Comparison of ENCODE assay signal across 14 mouse cellular contexts in the genomic region with DNA sequence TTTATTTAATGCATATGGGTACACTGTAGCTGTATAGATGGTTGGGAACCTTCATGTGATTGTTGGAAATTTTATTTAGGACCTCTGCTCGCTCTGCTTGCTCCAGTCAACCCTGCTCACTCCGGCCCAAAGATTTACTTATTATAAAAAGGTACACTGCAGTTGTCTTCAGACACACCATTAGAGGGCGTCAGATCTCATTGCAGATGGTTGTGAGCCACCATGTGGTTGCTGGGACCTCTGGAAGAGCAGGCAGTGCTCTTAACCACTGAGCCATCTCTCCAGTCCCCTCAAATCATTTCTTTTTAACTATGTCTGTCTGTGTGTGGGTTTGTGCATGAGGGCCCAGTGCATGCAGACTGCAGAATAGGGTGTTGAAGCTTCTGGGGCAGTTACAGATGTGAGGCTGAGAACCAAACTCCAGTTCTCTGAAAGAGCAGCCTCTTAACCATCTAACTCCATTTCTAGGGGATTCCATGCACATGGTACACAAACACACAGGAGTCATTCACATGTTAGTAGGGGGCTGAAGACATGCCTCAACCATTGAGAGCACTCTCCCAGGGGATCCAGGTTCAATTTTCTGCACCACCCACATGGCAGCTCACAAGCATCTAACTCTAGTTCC. TPM values are rescaled to one million over a fixed set of nuclear protein-coding genes. Genes with fewer than 3 reads are reported as not detected.
DNase-seq lines count a peak whose midpoint lies in the region; ATAC-seq and TF ChIP-seq lines count a peak whose summit lies in the region.
"Had no signal": no experiment of that assay in that cellular context is flagged by ENCODE, and none has a peak within 500 bp of the region (broad histone marks: within the 10 kb centered on the region; RNA-seq: fewer than 3 reads in every experiment).

No protein-coding gene starts in this region.

- no peak overlapping the region for H3K9ac ChIP-seq in limb, embryonic 12.5 days (replicated peaks)
- H3K9ac ChIP-seq in ES-E14 (ENCODE audit: insufficient read depth, low read depth, low read length, poor library complexity, severe bottlenecking): no peak overlapping the region
- H3K9ac ChIP-seq in limb, embryonic 15.5 days: no peak overlapping the region
- no peak overlapping the region for H3K9ac ChIP-seq in hindbrain, embryonic 14.5 days
- H3K9ac ChIP-seq in forebrain, postnatal 0 days: no peak overlapping the region
- H3K9ac ChIP-seq: embryonic facial prominence, embryonic 13.5 days had no signal

- H3K9me3 ChIP-seq in limb, embryonic 12.5 days: no peaks in the 10 kb centered on the region
- H3K9me3 ChIP-seq in limb, embryonic 10.5 days (replicated peaks): no peaks in the 10 kb centered on the region
- H3K9me3 ChIP-seq in ES-E14 (ENCODE audit: control insufficient read depth, insufficient read depth, low read depth, low read length): no peaks in the 10 kb centered on the region
- no peaks in the 10 kb centered on the region for H3K9me3 ChIP-seq in limb, embryonic 15.5 days
- H3K9me3 ChIP-seq in hindbrain, embryonic 14.5 days (ENCODE audit: control insufficient read depth, low read length): no peaks in the 10 kb centered on the region
- no peaks in the 10 kb centered on the region for H3K9me3 ChIP-seq in forebrain, postnatal 0 days (ENCODE audit: low read length)
- H3K9me3 ChIP-seq: embryonic facial prominence, embryonic 13.5 days had no signal

- no peaks in the 10 kb centered on the region for H3K27me3 ChIP-seq in limb, embryonic 12.5 days
- H3K27me3 ChIP-seq in limb, embryonic 10.5 days (ENCODE audit: low read depth, poor library complexity, severe bottlenecking): no peaks in the 10 kb centered on the region
- no peaks in the 10 kb centered on the region for H3K27me3 ChIP-seq in limb, embryonic 15.5 days
- no peaks in the 10 kb centered on the region for H3K27me3 ChIP-seq in hindbrain, embryonic 14.5 days (ENCODE audit: control insufficient read depth, insufficient read depth, low read length)
- no peaks in the 10 kb centered on the region for H3K27me3 ChIP-seq in forebrain, postnatal 0 days (ENCODE audit: insufficient read depth, low read length)
- H3K27me3 ChIP-seq: embryonic facial prominence, embryonic 13.5 days had no signal

- peak; percentile 35 for DNase-seq in embryo, embryonic 10 days (ENCODE audit: low spot score)
- DNase-seq in embryo, embryonic 11 days: no peak
- DNase-seq in limb, embryonic 10.5 days (ENCODE audit: low spot score): no peak
- peak; percentile 42 for DNase-seq in ES-E14 (ENCODE audit: low read depth, low spot score)
- no peak for DNase-seq in hindbrain, embryonic 14.5 days (ENCODE audit: low spot score)
- no peak for DNase-seq in forebrain, postnatal 0 days
- DNase-seq: B cell, adult 2 months; cerebellum, adult 11-12 months; heart, postnatal 10 days; thymus, adult 2 months had no signal

- 62% methylated on average over 3 of the region's 3 CpGs for WGBS in limb, embryonic 12.5 days
- 55% methylated on average over 3 of the region's 3 CpGs for WGBS in limb, embryonic 10.5 days
- 64% methylated on average over 3 of the region's 3 CpGs for WGBS in limb, embryonic 15.5 days
- WGBS in hindbrain, embryonic 14.5 days: 68% methylated on average over 3 of the region's 3 CpGs
- WGBS in forebrain, postnatal 0 days: 53% methylated on average over 3 of the region's 3 CpGs

- ATAC-seq in limb, embryonic 12.5 days (ENCODE audit: insufficient number of reproducible peaks, insufficient read depth, low FRiP score, low TSS enrichment, low read depth): no peak
- ATAC-seq in limb, embryonic 15.5 days (ENCODE audit: insufficient number of reproducible peaks, low FRiP score, low TSS enrichment, low read depth): no peak
- ATAC-seq in hindbrain, embryonic 14.5 days (ENCODE audit: low FRiP score): no peak
- ATAC-seq in forebrain, postnatal 0 days: no peak
- ATAC-seq: forebrain, embryonic 14.5 days had no signal

- H3K36me3 ChIP-seq in limb, embryonic 12.5 days: peaks cover 22% of the 10 kb centered on the region
- H3K36me3 ChIP-seq in limb, embryonic 10.5 days: peaks cover 34% of the 10 kb centered on the region
- H3K36me3 ChIP-seq in ES-E14 (ENCODE audit: control insufficient read depth, insufficient read depth, low read length, poor library complexity, severe bottlenecking): peaks cover 23% of the 10 kb centered on the region
- peaks cover 16% of the 10 kb centered on the region; the same call in 1 of the 2 replicates for H3K36me3 ChIP-seq in limb, embryonic 15.5 days
- H3K36me3 ChIP-seq in hindbrain, embryonic 14.5 days (replicated peaks; ENCODE audit: control insufficient read depth, insufficient read depth): peaks cover 14% of the 10 kb centered on the region
- H3K36me3 ChIP-seq in forebrain, postnatal 0 days (ENCODE audit: insufficient read depth): peaks cover 5% of the 10 kb centered on the region; the same call in 1 of the 2 replicates

- no peak overlapping the region for H3K4me2 ChIP-seq in limb, embryonic 12.5 days
- H3K4me2 ChIP-seq in limb, embryonic 15.5 days: no peak overlapping the region
- no peak overlapping the region for H3K4me2 ChIP-seq in hindbrain, embryonic 14.5 days (replicated peaks)
- H3K4me2 ChIP-seq in forebrain, postnatal 0 days (ENCODE audit: low read depth): no peak overlapping the region
- H3K4me2 ChIP-seq: embryonic facial prominence, embryonic 13.5 days had no signal

- H3K27ac ChIP-seq in limb, embryonic 12.5 days: peak overlapping the region; percentile 2; the same call in 1 of the 2 replicates
- no peak overlapping the region for H3K27ac ChIP-seq in limb, embryonic 10.5 days
- no peak overlapping the region for H3K27ac ChIP-seq in ES-E14 (ENCODE audit: insufficient read depth, low read depth, low read length, poor library complexity, severe bottlenecking)
- H3K27ac ChIP-seq in limb, embryonic 15.5 days: peak overlapping the region; percentile 22
- no peak overlapping the region for H3K27ac ChIP-seq in hindbrain, embryonic 14.5 days
- H3K27ac ChIP-seq in forebrain, postnatal 0 days (ENCODE audit: low read depth, low read length): no peak overlapping the region
- H3K27ac ChIP-seq: embryonic facial prominence, embryonic 13.5 days had no signal

- in situ Hi-C loops in ES-E14 (cut with MboI; ENCODE audit: low sequenced_read_pairs in 2 of 2, unreplicated experiment in 2 of 2): no loop called here

- no peak overlapping the region for H3K4me3 ChIP-seq in limb, embryonic 12.5 days (replicated peaks)
- H3K4me3 ChIP-seq in limb, embryonic 10.5 days: no peak overlapping the region
- H3K4me3 ChIP-seq in ES-E14 (ENCODE audit: insufficient read depth in 1 of 2, low read depth in 1 of 2, low read length in 2 of 2, poor library complexity in 1 of 2, severe bottlenecking in 1 of 2): no peak overlapping the region
- no peak overlapping the region for H3K4me3 ChIP-seq in limb, embryonic 15.5 days
- H3K4me3 ChIP-seq in hindbrain, embryonic 14.5 days (replicated peaks; ENCODE audit: low read length): no peak overlapping the region
- H3K4me3 ChIP-seq in forebrain, postnatal 0 days (ENCODE audit: low read depth, low read length): no peak overlapping the region
- H3K4me3 ChIP-seq: embryonic facial prominence, embryonic 13.5 days had no signal

- H3K4me1 ChIP-seq in limb, embryonic 12.5 days (replicated peaks): peaks cover 19% of the 10 kb centered on the region
- H3K4me1 ChIP-seq in limb, embryonic 10.5 days: peaks cover 20% of the 10 kb centered on the region
- peaks cover 2 to 5% of the 10 kb centered on the region in 2 experiments; a peak in 3 of 4 replicates for H3K4me1 ChIP-seq in ES-E14 (ENCODE audit: control insufficient read depth in 2 of 2, insufficient read depth in 2 of 2, low read length in 2 of 2, poor library complexity in 1 of 2)
- H3K4me1 ChIP-seq in limb, embryonic 15.5 days: peaks cover 20% of the 10 kb centered on the region
- H3K4me1 ChIP-seq in hindbrain, embryonic 14.5 days (replicated peaks; ENCODE audit: control insufficient read depth, insufficient read depth, low read length): peaks cover 15% of the 10 kb centered on the region
- H3K4me1 ChIP-seq in forebrain, postnatal 0 days (ENCODE audit: insufficient read depth): peaks cover 16% of the 10 kb centered on the region; the same call in 1 of the 2 replicates

- TF ChIP-seq CTCF in forebrain, postnatal 0 days (IDR thresholded peaks at IDR 0.05; ENCODE audit: low read depth): no peak; the same call in 1 of the 2 replicates

TF ChIP-seq in ES-E14, 5 proteins besides CTCF, POLR2A, EP300 and RAD21 (continues in another document):
- TF ChIP-seq ZC3H11A (IDR thresholded peaks at IDR 0.05; ENCODE audit: borderline replicate concordance, low read depth, low read length) (no peak), HCFC1 (IDR thresholded peaks at IDR 0.05; ENCODE audit: borderline replicate concordance, insufficient read depth, low read length) (no peak), CHD2 (IDR thresholded peaks at IDR 0.05; ENCODE audit: low read depth, low read length) (no peak)

RNA-seq across cellular contexts. Expression of a gene that starts 3.8 kb away (rescaled TPM):
- polyA plus RNA-seq in limb, embryonic 12.5 days (2016; fragmentation: Nextera tagmentation; extraction: Ambion mirVana): 101 and 102 TPM in 2 replicates
- 162 and 192 TPM in 2 replicates for polyA plus RNA-seq in limb, embryonic 10.5 days (2016; fragmentation: Nextera tagmentation; extraction: Ambion mirVana)
- total RNA-seq in ES-E14 (2012; rRNA removed): 107 and 117 TPM in 2 replicates
- 66.2 and 70.1 TPM in 2 replicates for polyA plus RNA-seq in limb, embryonic 15.5 days (2015; fragmentation: Nextera tagmentation; extraction: Ambion mirVana)
- polyA plus RNA-seq in hindbrain, embryonic 14.5 days (2014; fragmentation: Nextera tagmentation; extraction: Ambion mirVana): 20.0 and 22.4 TPM in 2 replicates
- 19.1 and 22.4 TPM in 2 replicates for total RNA-seq in forebrain, postnatal 0 days (2014; rRNA removed)
- polyA plus RNA-seq in forebrain, postnatal 0 days (2015; fragmentation: Nextera tagmentation; extraction: Ambion mirVana): 23.3 and 24.9 TPM in 2 replicates

RNA-seq across cellular contexts. Expression of a gene that starts 20.3 kb away (rescaled TPM):
- polyA plus RNA-seq in limb, embryonic 12.5 days (2016; fragmentation: Nextera tagmentation; extraction: Ambion mirVana): 84.7 and 87.5 TPM in 2 replicates
- polyA plus RNA-seq in limb, embryonic 10.5 days (2016; fragmentation: Nextera tagmentation; extraction: Ambion mirVana): 89.2 and 90.1 TPM in 2 replicates
- 48.6 and 61.8 TPM in 2 replicates for total RNA-seq in ES-E14 (2012; rRNA removed)
- polyA plus RNA-seq in limb, embryonic 15.5 days (2015; fragmentation: Nextera tagmentation; extraction: Ambion mirVana): 61.4 and 68.3 TPM in 2 replicates
- 66.8 and 73.1 TPM in 2 replicates for polyA plus RNA-seq in hindbrain, embryonic 14.5 days (2014; fragmentation: Nextera tagmentation; extraction: Ambion mirVana)
- total RNA-seq in forebrain, postnatal 0 days (2014; rRNA removed): 57.2 and 62.1 TPM in 2 replicates
- polyA plus RNA-seq in forebrain, postnatal 0 days (2015; fragmentation: Nextera tagmentation; extraction: Ambion mirVana): 62.1 and 75.6 TPM in 2 replicates

RNA-seq across cellular contexts. Expression of a gene that starts 46.4 kb away (rescaled TPM):
- 1.3 and 1.5 TPM in 2 replicates for polyA plus RNA-seq in limb, embryonic 12.5 days (2016; fragmentation: Nextera tagmentation; extraction: Ambion mirVana)
- polyA plus RNA-seq in limb, embryonic 10.5 days (2016; fragmentation: Nextera tagmentation; extraction: Ambion mirVana): 0.68 and 1.4 TPM in 2 replicates
- total RNA-seq in ES-E14 (2012; rRNA removed): 0.69 and 1.1 TPM in 2 replicates
- polyA plus RNA-seq in limb, embryonic 15.5 days (2015; fragmentation: Nextera tagmentation; extraction: Ambion mirVana): 1.8 and 2.7 TPM in 2 replicates
- polyA plus RNA-seq in hindbrain, embryonic 14.5 days (2014; fragmentation: Nextera tagmentation; extraction: Ambion mirVana): 0.95 and 1.5 TPM in 2 replicates
- total RNA-seq in forebrain, postnatal 0 days (2014; rRNA removed): 0.71 and 1.8 TPM in 2 replicates
- 2.3 and 2.5 TPM in 2 replicates for polyA plus RNA-seq in forebrain, postnatal 0 days (2015; fragmentation: Nextera tagmentation; extraction: Ambion mirVana)

Comparison
In these comparisons a context has a peak if more than half of its experiments do, and no peak if none do; other contexts are left out.
1. DNase-seq: peak in embryo, embryonic 10 days (single experiment) and ES-E14 (single experiment); none in embryo, embryonic 11 days (single experiment), limb, embryonic 10.5 days (single experiment), hindbrain, embryonic 14.5 days (single experiment) and forebrain, postnatal 0 days (single experiment).
2. H3K27ac ChIP-seq: peak in limb, embryonic 12.5 days (single experiment) and limb, embryonic 15.5 days (single experiment); none in limb, embryonic 10.5 days (single experiment), ES-E14 (single experiment), hindbrain, embryonic 14.5 days (single experiment) and forebrain, postnatal 0 days (single experiment).